Mouse (Mus musculus): ENCODE results near the gene Prkn.

DNA sequence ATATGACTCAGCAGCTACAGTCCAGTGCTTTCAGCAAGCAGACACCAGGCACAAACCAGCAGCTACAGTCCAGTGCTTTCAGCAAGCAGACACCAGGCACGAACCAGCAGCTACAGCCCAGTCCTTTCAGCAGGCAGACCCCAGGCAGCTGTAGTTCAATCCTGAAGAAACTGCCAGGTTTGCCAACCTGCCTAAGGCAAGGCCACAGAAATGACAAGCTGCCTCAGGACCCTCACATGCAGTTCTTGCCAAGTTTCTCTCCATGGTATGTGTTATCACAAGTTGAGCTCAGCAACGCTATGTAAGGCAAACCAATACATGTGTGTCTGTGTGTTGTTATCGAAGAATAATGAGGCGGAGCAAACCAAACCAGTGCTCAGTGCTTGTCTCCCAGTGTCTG, 1091.5 kb downstream of the Prkn start:
- TF ChIP-seq CTCF (IDR thresholded peaks at IDR 0.05; ENCODE audit: low read depth, low read length) (no peak), TAL1 (conservative IDR thresholded peaks at IDR 0.05; ENCODE audit: low read depth, low read length) (no peak), GATA1 (IDR thresholded peaks at IDR 0.05; ENCODE audit: borderline replicate concordance, low read length) (no peak), GATA2 (IDR thresholded peaks at IDR 0.05; ENCODE audit: borderline replicate concordance, low read depth, low read length) (no peak), POLR2AphosphoS5 (IDR thresholded peaks at IDR 0.05; ENCODE audit: insufficient replicate concordance, low read depth, low read length) (no peak)

Data from G1E (cell line).